Mouse (Mus musculus): ENCODE data around the gene Lrrc39. TPM values are rescaled to one million over a fixed set of nuclear protein-coding genes. Genes with fewer than 3 reads are reported as not detected.
A peak's percentile ranks its signal among the peaks of the same experiment; 100 is the strongest.

Lrrc39 gene
- polyA plus RNA-seq (2015; fragmentation: Nextera tagmentation; extraction: Ambion mirVana), result 0.13 and 0.45 TPM in 2 replicates

- 86% methylated on average over 7 of the region's 7 CpGs for WGBS
Observed at GRCm38 (mm10) chr3:116562408-116563094, at the start of gene Lrrc39. Gene Lrrc39, plus strand, starts transcription at chr3:116562973.

GRCm38 (mm10) chr3:116520141-116520761 is 42.5 kb upstream of the Lrrc39 start:
- Histone ChIP-seq H3K4me1 (ENCODE audit: control insufficient read depth, insufficient read depth, low read depth, low read length) (no peaks in the 10 kb centered on the region), H3K27me3 (replicated peaks; ENCODE audit: control insufficient read depth, insufficient read depth, low read length) (no peaks in the 10 kb centered on the region), H3K4me2 (ENCODE audit: low read length) (no peak overlapping the region), H3K9ac (ENCODE audit: low read depth, low read length) (no peak overlapping the region), H3K4me3 (ENCODE audit: low read length) (no peak overlapping the region), H3K9me3 (ENCODE audit: control insufficient read depth, low read length) (no peaks in the 10 kb centered on the region), H3K36me3 (ENCODE audit: control insufficient read depth, insufficient read depth, low read length) (no peaks in the 10 kb centered on the region), H3K27ac (ENCODE audit: low read depth, low read length) (no peak overlapping the region)
- no peak for ATAC-seq
- WGBS, result 72% methylated on average over 12 of the region's 12 CpGs

More at GRCm38 (mm10) chr3:116562408-116563094, at the start of gene Lrrc39:
- Histone ChIP-seq H3K27ac (ENCODE audit: low read depth, low read length) (no peak within 1 kb of the TSS), H3K9ac (ENCODE audit: low read depth, low read length) (no peak within 1 kb of the TSS), H3K4me1 (ENCODE audit: control insufficient read depth, insufficient read depth, low read depth, low read length) (no peaks in the 10 kb centered on the region), H3K36me3 (ENCODE audit: control insufficient read depth, insufficient read depth, low read length) (no peaks in the 10 kb centered on the region), H3K4me3 (ENCODE audit: low read length) (no peak within 1 kb of the TSS), H3K9me3 (ENCODE audit: control insufficient read depth, low read length) (peaks cover 5% of the 10 kb centered on the region; the same call in 1 of the 2 replicates), H3K4me2 (ENCODE audit: low read length) (no peak within 1 kb of the TSS), H3K27me3 (replicated peaks; ENCODE audit: control insufficient read depth, insufficient read depth, low read length) (no peaks in the 10 kb centered on the region)
- ATAC-seq, result no peak

GRCm38 (mm10) chr3:116529741-116530140 is 33.0 kb upstream of the Lrrc39 start:
- Histone ChIP-seq H3K36me3 (ENCODE audit: control insufficient read depth, insufficient read depth, low read length) (peaks cover 2% of the 10 kb centered on the region; the same call in 1 of the 2 replicates), H3K27ac (ENCODE audit: low read depth, low read length) (no peak overlapping the region), H3K4me3 (ENCODE audit: low read length) (no peak overlapping the region), H3K9me3 (ENCODE audit: control insufficient read depth, low read length) (no peaks in the 10 kb centered on the region), H3K4me1 (ENCODE audit: control insufficient read depth, insufficient read depth, low read depth, low read length) (no peaks in the 10 kb centered on the region), H3K4me2 (ENCODE audit: low read length) (no peak overlapping the region), H3K9ac (ENCODE audit: low read depth, low read length) (no peak overlapping the region), H3K27me3 (replicated peaks; ENCODE audit: control insufficient read depth, insufficient read depth, low read length) (no peaks in the 10 kb centered on the region)
- WGBS, result 90% methylated on average over 3 of the region's 5 CpGs
- no peak for ATAC-seq

- peaks cover 6% of the 10 kb centered on the region for H3K36me3 ChIP-seq (ENCODE audit: control insufficient read depth, insufficient read depth, low read length)
- no peak overlapping the region for H3K4me3 ChIP-seq (ENCODE audit: low read length)
- no peaks in the 10 kb centered on the region for H3K9me3 ChIP-seq (ENCODE audit: control insufficient read depth, low read length)
- H3K9ac ChIP-seq (ENCODE audit: low read depth, low read length), result no peak overlapping the region
- WGBS, result 69% methylated on average over 4 of the region's 4 CpGs
- H3K4me2 ChIP-seq (ENCODE audit: low read length), result no peak overlapping the region
- no peaks in the 10 kb centered on the region for H3K27me3 ChIP-seq (replicated peaks; ENCODE audit: control insufficient read depth, insufficient read depth, low read length)
- H3K27ac ChIP-seq (ENCODE audit: low read depth, low read length), result no peak overlapping the region
- H3K4me1 ChIP-seq (ENCODE audit: control insufficient read depth, insufficient read depth, low read depth, low read length), result no peaks in the 10 kb centered on the region
- no peak for ATAC-seq
Observed at GRCm38 (mm10) chr3:116530826-116531225, 31.9 kb upstream of the Lrrc39 start.

GRCm38 (mm10) chr3:116536428-116537199 is 26.2 kb upstream of the Lrrc39 start:
- H3K4me2 ChIP-seq (ENCODE audit: low read length), result no peak overlapping the region
- no peaks in the 10 kb centered on the region for H3K27me3 ChIP-seq (replicated peaks; ENCODE audit: control insufficient read depth, insufficient read depth, low read length)
- peaks cover 10% of the 10 kb centered on the region for H3K36me3 ChIP-seq (ENCODE audit: control insufficient read depth, insufficient read depth, low read length)
- peak; percentile 54 for ATAC-seq
- H3K4me1 ChIP-seq (ENCODE audit: control insufficient read depth, insufficient read depth, low read depth, low read length), result no peaks in the 10 kb centered on the region
- WGBS, result 55% methylated on average over 16 of the region's 16 CpGs
- no peak overlapping the region for H3K9ac ChIP-seq (ENCODE audit: low read depth, low read length)
- no peak overlapping the region for H3K27ac ChIP-seq (ENCODE audit: low read depth, low read length)
- H3K9me3 ChIP-seq (ENCODE audit: control insufficient read depth, low read length), result no peaks in the 10 kb centered on the region
- H3K4me3 ChIP-seq (ENCODE audit: low read length), result no peak overlapping the region

- no peaks in the 10 kb centered on the region for H3K9me3 ChIP-seq (ENCODE audit: control insufficient read depth, low read length)
- no peak overlapping the region for H3K4me2 ChIP-seq (ENCODE audit: low read length)
- no peak overlapping the region for H3K27ac ChIP-seq (ENCODE audit: low read depth, low read length)
- no peak for ATAC-seq
- no peaks in the 10 kb centered on the region for H3K27me3 ChIP-seq (replicated peaks; ENCODE audit: control insufficient read depth, insufficient read depth, low read length)
- H3K4me3 ChIP-seq (ENCODE audit: low read length), result no peak overlapping the region
- H3K4me1 ChIP-seq (ENCODE audit: control insufficient read depth, insufficient read depth, low read depth, low read length), result no peaks in the 10 kb centered on the region
- no peak overlapping the region for H3K9ac ChIP-seq (ENCODE audit: low read depth, low read length)
- peaks cover 10% of the 10 kb centered on the region for H3K36me3 ChIP-seq (ENCODE audit: control insufficient read depth, insufficient read depth, low read length)
- whole genome bisulfite sequencing, result 37% methylated on average over 6 of the region's 6 CpGs
Observed at GRCm38 (mm10) chr3:116537200-116537573, 25.6 kb upstream of the Lrrc39 start.

GRCm38 (mm10) chr3:116542070-116542469 is 20.7 kb upstream of the Lrrc39 start:
- no peak overlapping the region for H3K27ac ChIP-seq (ENCODE audit: low read depth, low read length)
- H3K9ac ChIP-seq (ENCODE audit: low read depth, low read length), result no peak overlapping the region
- peaks cover 11% of the 10 kb centered on the region; the same call in 1 of the 2 replicates for H3K36me3 ChIP-seq (ENCODE audit: control insufficient read depth, insufficient read depth, low read length)
- H3K4me2 ChIP-seq (ENCODE audit: low read length), result no peak overlapping the region
- H3K4me1 ChIP-seq (ENCODE audit: control insufficient read depth, insufficient read depth, low read depth, low read length), result no peaks in the 10 kb centered on the region
- ATAC-seq, result no peak
- no peaks in the 10 kb centered on the region for H3K9me3 ChIP-seq (ENCODE audit: control insufficient read depth, low read length)
- 89% methylated on average over 2 of the region's 2 CpGs for whole genome bisulfite sequencing
- H3K4me3 ChIP-seq (ENCODE audit: low read length), result no peak overlapping the region
- H3K27me3 ChIP-seq (replicated peaks; ENCODE audit: control insufficient read depth, insufficient read depth, low read length), result no peaks in the 10 kb centered on the region

GRCm38 (mm10) chr3:116542532-116542931 is 20.2 kb upstream of the Lrrc39 start:
- H3K9ac ChIP-seq (ENCODE audit: low read depth, low read length), result no peak overlapping the region
- no peaks in the 10 kb centered on the region for H3K9me3 ChIP-seq (ENCODE audit: control insufficient read depth, low read length)
- H3K27me3 ChIP-seq (replicated peaks; ENCODE audit: control insufficient read depth, insufficient read depth, low read length), result no peaks in the 10 kb centered on the region
- no peak overlapping the region for H3K27ac ChIP-seq (ENCODE audit: low read depth, low read length)
- H3K4me2 ChIP-seq (ENCODE audit: low read length), result no peak overlapping the region
- H3K4me1 ChIP-seq (ENCODE audit: control insufficient read depth, insufficient read depth, low read depth, low read length), result no peaks in the 10 kb centered on the region
- H3K36me3 ChIP-seq (ENCODE audit: control insufficient read depth, insufficient read depth, low read length), result peaks cover 15% of the 10 kb centered on the region
- ATAC-seq, result no peak
- H3K4me3 ChIP-seq (ENCODE audit: low read length), result no peak overlapping the region
- 82% methylated on average over 3 of the region's 3 CpGs for WGBS

GRCm38 (mm10) chr3:116547430-116547829 is 15.3 kb upstream of the Lrrc39 start:
- Histone ChIP-seq H3K9me3 (ENCODE audit: control insufficient read depth, low read length) (no peaks in the 10 kb centered on the region), H3K27me3 (replicated peaks; ENCODE audit: control insufficient read depth, insufficient read depth, low read length) (no peaks in the 10 kb centered on the region), H3K4me2 (ENCODE audit: low read length) (no peak overlapping the region), H3K9ac (ENCODE audit: low read depth, low read length) (no peak overlapping the region), H3K36me3 (ENCODE audit: control insufficient read depth, insufficient read depth, low read length) (peaks cover 18% of the 10 kb centered on the region), H3K4me3 (ENCODE audit: low read length) (no peak overlapping the region), H3K4me1 (ENCODE audit: control insufficient read depth, insufficient read depth, low read depth, low read length) (no peaks in the 10 kb centered on the region), H3K27ac (ENCODE audit: low read depth, low read length) (no peak overlapping the region)
- 86% methylated on average over 5 of the region's 5 CpGs for WGBS
- no peak for ATAC-seq

Measured in hindbrain, embryonic 16.5 days (tissue).